Mouse (Mus musculus) C3H10T1/2 (cell line): ENCODE results near the gene Usp44. TPM values are rescaled to one million over a fixed set of nuclear protein-coding genes. Genes with fewer than 3 reads are reported as not detected.

Experiments
- polyA plus RNA-seq, 2 experiments: library from polyadenylated mRNA; unstranded; fragments of >200 nt; fragmentation: generic; extraction: Trizol; gene quantifications; one replicate each; pipeline ENCODE4 v1.2.1; 2012; ENCODE audit warnings: missing spikeins in 2 of 2

Gene Usp44
- under 1 TPM; 0.02 TPM for polyA plus RNA-seq

GRCm38 (mm10) chr10:93830931-93831729, at the start of gene Usp44:
Gene Usp44, plus strand, starts transcription at chr10:93831555.

GRCm38 (mm10) chr10:93897043-93897646, 65.8 kb downstream of the Usp44 start, which contains the start of gene Metap2:
Gene Metap2, minus strand, starts transcription at chr10:93897093.

Other genes with a start within 250 kb of the Usp44 start
- gene Snrpf, start 241.8 kb upstream of the Usp44 start, polyA plus RNA-seq: 100 to 1,000 TPM; 167 to 224 TPM
- gene Ntn4, start 190.9 kb upstream of the Usp44 start, polyA plus RNA-seq: under 1 TPM; 0.06 to 0.28 TPM
- 100 to 1,000 TPM in 1 of 2 experiments, 10 to 100 TPM in 1; 40.0 to 139 TPM for gene Metap2, start 65.5 kb downstream of the Usp44 start, polyA plus RNA-seq
- gene Vezt, start 204.3 kb downstream of the Usp44 start, polyA plus RNA-seq: 10 to 100 TPM in 1 of 2 experiments, 1 to 10 TPM in 1; 2.1 to 13.2 TPM
- under 1 TPM; 0.20 to 0.80 TPM for gene Fgd6, start 204.4 kb downstream of the Usp44 start, polyA plus RNA-seq